Mouse (Mus musculus) testis, adult 2 months (tissue): ENCODE measurements around the gene Magi1. TPM values are rescaled to one million over a fixed set of nuclear protein-coding genes. Genes with fewer than 3 reads are reported as not detected.

Experiments used
- H3K27ac ChIP-seq: fragments of 200-500 bp; 2 replicates; pipeline ENCODE4 v1.5.1; 2012; ENCODE audit warnings: low read depth, low read length; ENCODE audit not compliant: control insufficient read depth, insufficient read depth
- H3K27me3 ChIP-seq: fragments of 200-500 bp; 2 replicates; pipeline ENCODE4 v1.6.1; 2012; ENCODE audit warnings: mild to moderate bottlenecking, low read length, moderate library complexity; ENCODE audit not compliant: control insufficient read depth, insufficient read depth
- H3K36me3 ChIP-seq: fragments of 200-500 bp; 2 replicates; pipeline ENCODE4 v1.6.1; 2012; ENCODE audit warnings: mild to moderate bottlenecking, low read length; ENCODE audit not compliant: control insufficient read depth, insufficient read depth
- H3K4me1 ChIP-seq: fragments of 200-500 bp; 2 replicates; pipeline ENCODE4 v1.6.1; 2012; ENCODE audit warnings: low read length; ENCODE audit not compliant: control insufficient read depth, insufficient read depth
- H3K4me3 ChIP-seq: fragments of 200-500 bp; 2 replicates; pipeline ENCODE4 v1.5.1; 2012; ENCODE audit warnings: low read depth, mild to moderate bottlenecking, low read length, moderate library complexity, mixed read lengths; ENCODE audit not compliant: control insufficient read depth
- CTCF ChIP-seq: fragments of 200-500 bp; IDR thresholded peaks from 2 replicates; pipeline ENCODE4 v1.5.1; 2012; ENCODE audit warnings: low read depth, mild to moderate bottlenecking, inconsistent platforms, low read length, moderate library complexity; ENCODE audit not compliant: control insufficient read depth, insufficient read depth, insufficient replicate concordance
- POLR2A ChIP-seq: fragments of 200-500 bp; IDR thresholded peaks from 2 replicates; pipeline ENCODE4 v1.6.1; 2012; ENCODE audit warnings: low read depth, mild to moderate bottlenecking, inconsistent platforms, low read length, moderate library complexity; ENCODE audit not compliant: control insufficient read depth
- polyA plus RNA-seq: library from polyadenylated mRNA; depleted of rRNA; stranded (reverse); fragments of >200 nt; gene quantifications from 2 replicates; pipeline ENCODE4 v1.2.3, GENCODE M21; 2012

Magi1 gene
- polyA plus RNA-seq, 1 experiment: 11.1 TPM

DNA sequence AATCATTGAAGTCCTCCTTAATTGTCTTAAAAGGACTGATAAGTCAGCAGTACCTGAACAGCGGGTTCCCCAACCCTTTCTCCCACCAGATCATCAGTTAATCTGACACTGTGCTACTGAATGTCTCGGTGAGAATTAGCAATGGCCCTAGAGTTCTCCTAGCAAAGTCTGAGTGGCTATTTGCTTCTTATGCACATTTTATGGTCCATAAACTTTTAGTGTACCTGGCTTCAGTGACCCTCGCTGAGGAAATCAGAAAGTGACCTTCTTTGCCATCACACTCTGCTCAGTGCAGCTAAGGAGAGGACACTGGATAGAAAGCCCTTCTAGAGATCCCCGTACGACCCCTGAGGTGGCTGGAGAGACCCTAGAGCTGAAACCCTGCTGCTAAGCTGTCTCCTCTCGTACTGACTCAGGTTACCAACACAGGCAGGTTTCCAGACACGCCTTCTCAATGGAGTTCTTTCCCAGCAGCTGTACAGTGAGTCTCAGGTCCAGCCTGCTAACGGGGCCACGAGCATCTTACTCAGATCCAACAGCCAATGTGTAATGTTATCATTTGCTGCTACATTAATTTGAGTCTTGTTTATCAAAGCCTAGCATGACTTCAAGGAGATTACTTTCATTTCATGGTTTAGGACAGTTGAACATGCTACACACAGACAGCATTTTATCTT is 461.4 kb downstream of the Magi1 start:
- H3K4me1 ChIP-seq: no peaks in the 10 kb centered on the region

DNA sequence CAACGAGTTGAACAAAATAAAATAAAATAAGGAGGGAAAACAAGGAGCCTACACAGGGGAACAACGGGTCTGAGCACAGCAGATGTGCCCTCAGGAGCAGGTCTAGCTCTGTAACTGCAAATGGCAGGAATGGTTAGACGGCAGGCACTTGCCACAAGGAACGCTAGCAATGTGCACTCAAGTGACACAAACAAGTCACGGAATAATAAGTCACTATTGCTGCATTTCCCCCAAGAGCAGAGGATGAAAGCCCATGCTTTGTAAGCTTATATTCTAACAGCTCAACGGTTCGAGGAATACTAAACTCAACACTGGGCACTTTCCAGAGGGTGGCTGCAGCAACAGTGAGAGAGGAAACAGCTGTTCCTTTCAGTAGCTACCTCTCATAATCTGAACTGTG is 462.2 kb downstream of the Magi1 start:
- no peak for TF ChIP-seq CTCF
- TF ChIP-seq POLR2A: no peak
- Histone ChIP-seq H3K27ac (no peak overlapping the region), H3K4me3 (no peak overlapping the region), H3K27me3 (no peaks in the 10 kb centered on the region), H3K4me1 (no peaks in the 10 kb centered on the region), H3K36me3 (no peaks in the 10 kb centered on the region)

More for the DNA sequence above, 461.4 kb downstream of the Magi1 start:
- Histone ChIP-seq H3K4me3 (no peak overlapping the region), H3K27ac (no peak overlapping the region), H3K36me3 (no peaks in the 10 kb centered on the region), H3K27me3 (no peaks in the 10 kb centered on the region)
- no peak for TF ChIP-seq POLR2A
- TF ChIP-seq CTCF: no peak

DNA sequence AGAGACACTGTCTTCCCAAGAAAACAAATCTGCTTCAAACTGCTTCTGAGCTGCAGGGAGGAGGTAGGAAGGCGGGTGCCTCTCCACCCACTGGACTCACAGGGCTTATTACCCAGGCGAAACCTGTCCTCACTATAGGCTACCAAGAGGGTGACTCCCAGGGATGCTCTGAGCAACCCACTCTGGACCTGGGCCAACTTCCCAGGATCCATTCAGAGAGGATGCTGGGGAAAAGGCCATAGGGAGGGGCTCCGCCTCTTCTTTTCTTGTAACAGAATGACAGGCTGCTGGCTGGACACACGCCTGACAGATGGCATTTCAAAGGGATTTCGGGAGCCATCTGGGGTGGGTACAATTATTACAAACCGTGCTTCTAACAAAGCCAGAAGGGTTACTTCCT is 463.8 kb downstream of the Magi1 start:
- H3K36me3 ChIP-seq: no peaks in the 10 kb centered on the region
- no peak overlapping the region for H3K4me3 ChIP-seq
- no peak overlapping the region for H3K27ac ChIP-seq
- no peaks in the 10 kb centered on the region for H3K27me3 ChIP-seq
- H3K4me1 ChIP-seq: no peaks in the 10 kb centered on the region
- TF ChIP-seq CTCF (no peak), POLR2A (no peak)

DNA sequence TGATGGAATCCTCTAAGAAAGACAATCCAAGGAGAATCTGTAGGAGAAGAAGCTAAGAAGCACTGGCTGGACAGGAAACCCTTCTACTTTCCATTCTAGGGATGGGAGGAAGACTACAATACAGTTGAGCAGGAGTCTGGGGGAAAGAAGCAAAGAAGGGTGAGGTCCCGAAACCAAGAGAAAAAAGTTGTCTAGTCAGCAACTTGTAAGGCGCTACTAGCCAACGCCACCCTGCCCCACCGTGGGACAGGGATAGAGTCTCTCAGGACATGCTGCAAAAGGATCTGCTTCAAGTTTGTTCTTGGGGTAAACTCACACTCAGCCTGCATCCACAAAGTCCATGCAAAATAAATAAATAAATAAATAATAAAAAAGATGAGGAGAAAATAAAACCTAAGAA is 464.4 kb downstream of the Magi1 start:
- Histone ChIP-seq H3K4me1 (no peaks in the 10 kb centered on the region), H3K4me3 (no peak overlapping the region), H3K36me3 (no peaks in the 10 kb centered on the region), H3K27ac (no peak overlapping the region), H3K27me3 (no peaks in the 10 kb centered on the region)
- TF ChIP-seq POLR2A (no peak), CTCF (no peak)

DNA sequence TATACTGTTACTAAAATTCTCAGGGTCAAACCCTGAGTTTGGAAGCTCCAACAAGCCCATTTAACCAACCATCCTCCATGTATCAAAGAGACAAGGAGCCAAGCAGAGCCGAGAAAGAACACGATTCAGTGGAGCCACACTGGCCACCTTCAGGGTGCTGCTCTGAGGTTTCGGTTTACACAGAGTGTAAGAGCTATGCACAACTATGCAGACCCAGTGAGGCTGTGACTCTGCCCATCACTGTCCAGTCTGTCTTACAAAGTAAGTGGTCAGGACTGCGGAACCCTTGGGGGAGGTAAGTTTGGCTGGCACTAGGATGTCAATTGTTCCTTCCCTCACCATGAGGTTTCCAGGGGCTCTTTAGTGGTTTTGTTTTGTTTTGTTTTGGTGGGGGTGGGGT is 465.2 kb downstream of the Magi1 start:
- no peak overlapping the region for H3K27ac ChIP-seq

DNA sequence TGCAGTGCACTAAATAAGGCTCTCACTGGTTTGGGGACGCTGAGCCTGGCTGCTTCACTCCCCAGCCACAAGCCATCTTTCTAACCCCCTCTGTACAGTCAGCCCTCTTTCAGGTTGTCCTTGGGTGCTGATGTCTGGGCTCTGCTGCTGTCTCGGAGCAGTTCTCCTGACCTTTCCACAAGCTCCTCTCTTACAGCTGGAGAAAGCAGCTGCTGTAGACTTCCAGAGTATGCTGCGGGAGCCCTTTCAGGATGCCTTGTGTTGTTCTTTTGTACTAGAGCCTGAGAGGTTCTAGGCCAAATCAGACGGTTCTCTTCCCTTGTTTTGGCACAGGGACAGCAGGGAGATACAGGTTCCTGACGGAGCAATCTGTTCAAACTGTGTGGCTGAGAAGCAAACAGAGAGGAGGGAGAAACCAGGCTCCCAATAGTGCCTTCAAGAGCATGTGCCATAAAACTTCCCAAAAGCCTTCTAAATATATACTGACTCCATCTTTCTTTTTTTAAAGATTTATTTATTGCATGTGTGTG is 478.2 kb downstream of the Magi1 start:
- H3K4me1 ChIP-seq: no peaks in the 10 kb centered on the region
- H3K27ac ChIP-seq: no peak overlapping the region
- TF ChIP-seq CTCF (no peak), POLR2A (no peak)

More for the DNA sequence above, 465.2 kb downstream of the Magi1 start:
- H3K4me3 ChIP-seq: no peak overlapping the region
- no peaks in the 10 kb centered on the region for H3K36me3 ChIP-seq
- H3K27me3 ChIP-seq: no peaks in the 10 kb centered on the region
- no peaks in the 10 kb centered on the region for H3K4me1 ChIP-seq
- TF ChIP-seq CTCF: no peak
- TF ChIP-seq POLR2A: no peak

DNA sequence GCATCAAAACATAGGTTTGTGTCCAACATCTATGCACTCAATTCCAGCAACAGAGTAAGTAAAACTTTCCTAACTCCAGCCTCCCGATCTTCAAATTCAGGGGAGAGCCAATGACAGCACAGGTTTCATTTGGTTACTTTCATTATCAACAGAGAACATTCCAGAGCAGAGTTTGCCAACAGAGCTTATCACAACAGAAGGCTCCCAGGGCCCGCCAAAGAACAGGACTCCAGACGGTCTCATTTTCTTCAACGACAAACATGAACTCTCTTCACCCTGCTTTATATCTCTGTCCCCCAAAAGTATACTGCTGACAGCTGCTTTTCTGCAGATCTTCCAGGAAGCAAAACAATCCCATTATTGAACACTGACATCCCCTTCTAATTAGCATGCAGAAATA is 481.3 kb downstream of the Magi1 start:
- no peaks in the 10 kb centered on the region for H3K36me3 ChIP-seq
- no peak overlapping the region for H3K27ac ChIP-seq
- H3K4me3 ChIP-seq: no peak overlapping the region
- TF ChIP-seq POLR2A (no peak), CTCF (no peak)
- no peaks in the 10 kb centered on the region for H3K27me3 ChIP-seq
- H3K4me1 ChIP-seq: no peaks in the 10 kb centered on the region

More for the DNA sequence above, 478.2 kb downstream of the Magi1 start:
- Histone ChIP-seq H3K4me3 (no peak overlapping the region), H3K36me3 (no peaks in the 10 kb centered on the region), H3K27me3 (no peaks in the 10 kb centered on the region)

DNA sequence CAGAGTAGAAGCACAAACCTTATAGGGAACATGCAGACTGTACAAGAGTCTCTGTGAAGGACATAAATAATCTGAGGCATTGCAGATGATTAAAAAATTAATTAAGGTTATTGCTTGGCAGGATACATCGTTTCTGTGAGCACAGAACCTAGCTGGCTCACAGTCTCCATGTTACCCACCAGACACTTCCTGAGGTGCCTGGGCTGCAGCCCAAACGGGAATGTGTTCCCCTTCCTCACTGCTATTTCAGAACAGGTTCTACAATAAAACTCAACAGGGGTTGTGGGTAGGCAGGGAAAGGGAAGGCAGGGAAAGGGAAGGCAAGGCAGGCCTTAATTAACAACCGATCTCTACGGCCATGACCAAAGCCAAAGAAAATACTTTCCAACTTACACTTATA is 483.3 kb downstream of the Magi1 start:
- TF ChIP-seq CTCF: no peak
- TF ChIP-seq POLR2A: no peak
- Histone ChIP-seq H3K27me3 (no peaks in the 10 kb centered on the region), H3K4me3 (no peak overlapping the region), H3K27ac (no peak overlapping the region), H3K36me3 (no peaks in the 10 kb centered on the region), H3K4me1 (no peaks in the 10 kb centered on the region)
